Mouse (Mus musculus) G1E (cell line): ENCODE measurements at regions not wholly inside any gene's neighbourhood (a gene's known extent, or its start where the extent isn't known, plus 50 kb on each side); places are given as distances from the start of the nearest gene placed in this dataset.

Experiments used
- ATAC-seq: 2 replicates; pipeline ENCODE4 v1.8.0; 2016; ENCODE audit warnings: mild to moderate bottlenecking; ENCODE audit not compliant: insufficient number of reproducible peaks, poor library complexity, low FRiP score, severe bottlenecking; ENCODE audit errors: extremely low read depth
- DNase-seq: peaks from one replicate; pipeline ENCODE4 v3.0.0; 2012; ENCODE audit warnings: low spot score
- H3K27me3 ChIP-seq: 2 replicates; pipeline ENCODE4 v1.6.1; 2012; ENCODE audit warnings: mild to moderate bottlenecking, low read length, inconsistent platforms; ENCODE audit not compliant: insufficient read depth
- H3K36me3 ChIP-seq: replicated peaks from 2 replicates; pipeline ENCODE3; 2012; ENCODE audit warnings: mild to moderate bottlenecking, inconsistent platforms
- H3K4me1 ChIP-seq: 2 replicates; pipeline ENCODE4 v1.6.1; 2012; ENCODE audit warnings: low read depth, low read length, inconsistent platforms, mixed read lengths; ENCODE audit not compliant: insufficient read depth
- H3K4me3 ChIP-seq: 2 replicates; pipeline ENCODE4 v1.5.1; 2012; ENCODE audit warnings: low read depth, mild to moderate bottlenecking, inconsistent platforms, low read length, moderate library complexity, mixed read lengths
- H3K9me3 ChIP-seq: replicated peaks from 2 replicates; pipeline ENCODE4 v1.6.1; 2012; ENCODE audit warnings: inconsistent platforms
- CTCF ChIP-seq: IDR thresholded peaks from 2 replicates; pipeline ENCODE4 v1.5.1; 2012; ENCODE audit warnings: low read depth, low read length, inconsistent platforms, mixed read lengths
- GATA1 ChIP-seq: IDR thresholded peaks from 2 replicates; pipeline ENCODE4 v1.6.1; 2012; ENCODE audit warnings: borderline replicate concordance, low read length, inconsistent platforms, mixed read lengths
- GATA2 ChIP-seq: IDR thresholded peaks from 2 replicates; pipeline ENCODE4 v1.6.1; 2012; ENCODE audit warnings: low read depth, low read length, inconsistent platforms, borderline replicate concordance
- POLR2AphosphoS5 ChIP-seq: IDR thresholded peaks from 2 replicates; pipeline ENCODE4 v1.6.1; 2012; ENCODE audit warnings: low read depth, low read length, inconsistent platforms; ENCODE audit not compliant: insufficient replicate concordance
- TAL1 ChIP-seq: conservative IDR thresholded peaks from 2 replicates; pipeline ENCODE4 v1.6.1; 2012; ENCODE audit warnings: low read depth, low read length, inconsistent platforms, mixed read lengths

DNA sequence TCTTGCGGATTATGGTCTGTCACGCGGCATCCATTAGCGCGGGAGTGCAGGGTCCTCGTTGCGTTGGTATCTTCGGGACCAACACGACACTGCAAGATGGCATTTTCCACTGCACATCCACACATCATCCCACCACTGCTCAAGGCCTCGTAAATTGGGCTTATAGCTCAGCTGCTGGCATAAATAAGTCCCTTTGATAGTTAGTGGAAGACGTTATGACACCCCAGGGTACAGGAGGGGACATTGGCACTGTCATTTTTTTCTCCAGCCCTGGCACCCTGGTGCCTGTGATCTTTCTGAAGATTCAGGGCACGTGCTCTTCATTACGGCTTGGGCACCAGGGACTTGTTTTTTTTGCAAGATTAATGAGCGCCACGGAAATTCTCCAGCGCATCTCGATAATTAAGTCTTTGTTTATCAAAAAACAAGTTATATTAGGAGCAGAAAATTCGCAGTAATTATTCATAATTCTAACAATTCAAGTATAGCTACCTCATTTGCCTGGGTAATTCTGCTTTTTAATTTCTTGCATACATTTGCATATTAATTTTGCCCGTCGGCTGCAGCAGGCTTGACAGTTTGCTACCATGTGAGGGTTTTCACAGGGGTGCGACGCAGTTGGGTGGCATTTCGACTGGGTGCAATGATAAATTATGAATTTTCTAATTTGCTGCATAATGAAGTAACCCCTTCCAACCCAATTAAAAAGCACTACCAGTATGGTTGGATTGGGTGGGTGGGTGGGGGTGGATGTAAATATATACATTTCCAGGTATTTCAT, 119.1 kb downstream of the Vrk1 start:
- DNase-seq: no peak
- no peak overlapping the region for H3K4me3 ChIP-seq
- H3K36me3 ChIP-seq: no peaks in the 10 kb centered on the region
- ATAC-seq: no peak
- no peaks in the 10 kb centered on the region for H3K27me3 ChIP-seq
- H3K4me1 ChIP-seq: no peaks in the 10 kb centered on the region
- H3K9me3 ChIP-seq: peaks cover 74% of the 10 kb centered on the region
- TF ChIP-seq GATA2: no peak
- no peak for TF ChIP-seq GATA1
- no peak for TF ChIP-seq TAL1

DNA sequence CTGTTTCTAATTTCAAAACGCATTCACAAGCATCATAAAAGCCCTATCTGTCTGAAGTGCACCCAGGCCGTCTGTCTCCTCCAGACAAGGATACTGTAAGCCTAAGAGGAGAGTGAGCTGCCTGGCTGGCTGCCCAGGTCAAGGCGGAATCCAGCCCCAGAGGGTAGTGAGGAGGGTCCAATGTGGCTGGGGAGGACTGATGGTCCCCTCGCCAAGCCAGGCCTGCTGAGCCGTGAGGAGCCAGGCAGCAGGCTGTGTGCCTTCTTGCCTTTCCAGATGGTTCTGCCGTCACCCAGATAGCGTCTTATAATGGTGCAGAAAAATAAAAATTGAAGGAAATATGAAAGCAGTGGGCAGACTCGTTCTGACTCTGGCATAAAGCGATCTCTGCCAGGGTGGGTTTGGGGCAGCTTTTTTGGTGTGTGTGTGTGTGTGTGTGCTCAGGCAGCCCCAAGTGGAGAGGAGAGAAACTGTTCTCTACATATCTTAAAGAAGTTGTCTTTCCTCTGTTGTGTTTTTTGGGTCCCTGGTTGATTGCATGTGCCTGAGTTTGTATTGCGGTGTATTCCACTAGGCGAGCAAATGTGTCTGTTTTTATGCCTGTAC, 120.1 kb downstream of the Vrk1 start:
- Histone ChIP-seq H3K36me3 (no peaks in the 10 kb centered on the region), H3K4me3 (no peak overlapping the region), H3K9me3 (peaks cover 74% of the 10 kb centered on the region), H3K27me3 (no peaks in the 10 kb centered on the region), H3K4me1 (no peaks in the 10 kb centered on the region)
- no peak for TF ChIP-seq POLR2AphosphoS5
- no peak for TF ChIP-seq GATA1
- no peak for TF ChIP-seq GATA2
- TF ChIP-seq TAL1: no peak
- TF ChIP-seq CTCF: no peak
- DNase-seq: no peak
- no peak for ATAC-seq

DNA sequence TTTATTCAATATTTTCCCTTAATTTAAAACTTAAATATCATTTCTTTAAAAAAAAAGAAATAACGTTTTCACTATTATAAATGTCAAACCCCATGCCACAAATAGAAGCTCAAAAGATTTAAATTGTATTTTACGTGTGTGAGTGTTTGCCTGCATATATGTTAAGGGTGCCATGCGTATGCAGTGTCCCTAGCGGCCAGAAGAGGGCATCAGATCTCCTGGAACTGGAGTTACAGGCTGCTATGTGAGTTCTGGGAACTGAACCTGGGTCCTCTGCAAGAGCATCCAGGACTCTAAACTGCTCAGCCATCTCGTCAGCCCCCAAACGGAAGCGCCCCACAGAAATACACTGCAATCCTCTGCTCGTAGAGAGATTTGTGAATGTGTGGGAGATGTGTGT, 122.7 kb downstream of the Vrk1 start:
- DNase-seq (no peak), ATAC-seq (no peak)
- peaks cover 65% of the 10 kb centered on the region for H3K9me3 ChIP-seq
- no peaks in the 10 kb centered on the region for H3K36me3 ChIP-seq
- H3K27me3 ChIP-seq: no peaks in the 10 kb centered on the region
- H3K4me3 ChIP-seq: no peak overlapping the region
- no peak for TF ChIP-seq CTCF
- TF ChIP-seq TAL1: no peak
- TF ChIP-seq POLR2AphosphoS5: no peak
- TF ChIP-seq GATA1: no peak
- TF ChIP-seq GATA2: no peak
- H3K4me1 ChIP-seq: no peaks in the 10 kb centered on the region

DNA sequence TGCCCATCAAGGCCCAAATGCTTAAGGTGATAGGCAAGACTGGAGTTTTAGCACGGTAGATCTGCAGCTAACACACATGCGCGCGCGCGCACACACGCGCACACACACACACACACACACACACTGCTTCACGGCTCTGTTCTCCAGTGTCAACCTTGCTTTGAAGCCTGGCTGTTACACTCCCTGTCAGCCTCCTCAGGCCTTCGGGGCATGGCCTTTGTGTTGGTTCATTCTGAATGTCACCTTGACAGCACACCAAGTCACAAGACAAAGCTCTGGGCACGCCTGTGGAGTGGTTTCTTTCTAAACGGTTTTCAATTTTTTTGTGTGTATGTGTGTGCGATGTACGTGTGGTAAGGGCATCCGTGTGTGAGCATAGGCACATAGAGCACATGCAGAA, 128.4 kb downstream of the Vrk1 start:
- H3K27me3 ChIP-seq: no peaks in the 10 kb centered on the region
- no peaks in the 10 kb centered on the region for H3K4me1 ChIP-seq
- no peak overlapping the region for H3K4me3 ChIP-seq
- H3K36me3 ChIP-seq: no peaks in the 10 kb centered on the region
- H3K9me3 ChIP-seq: peaks cover 74% of the 10 kb centered on the region
- TF ChIP-seq GATA2 (no peak), POLR2AphosphoS5 (no peak), TAL1 (no peak), GATA1 (no peak), CTCF (no peak)
- no peak for DNase-seq
- no peak for ATAC-seq

DNA sequence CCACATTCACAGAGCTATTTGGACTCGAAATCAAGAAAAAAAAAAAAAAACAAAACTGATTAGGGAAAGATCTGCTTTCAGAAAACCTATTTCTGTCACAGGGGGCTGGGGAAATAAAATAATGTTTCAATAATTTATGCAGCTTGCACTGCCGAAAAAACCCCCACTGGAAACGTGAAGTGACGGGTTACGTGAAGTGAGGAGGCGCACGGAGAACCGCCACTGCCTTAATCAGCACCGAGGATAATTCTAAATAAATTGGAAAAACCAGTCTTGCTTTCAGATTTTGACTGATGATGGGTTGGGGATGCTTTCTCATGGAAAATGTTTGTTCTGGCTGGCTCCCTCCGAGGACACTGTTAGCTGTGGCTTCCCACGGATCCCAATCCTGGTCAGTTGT, 129.5 kb downstream of the Vrk1 start:
- Histone ChIP-seq H3K4me3 (no peak overlapping the region), H3K4me1 (no peaks in the 10 kb centered on the region), H3K9me3 (peaks cover 73% of the 10 kb centered on the region), H3K27me3 (no peaks in the 10 kb centered on the region), H3K36me3 (no peaks in the 10 kb centered on the region)
- ATAC-seq (no peak), DNase-seq (no peak)
- no peak for TF ChIP-seq CTCF
- TF ChIP-seq TAL1: no peak
- no peak for TF ChIP-seq GATA2
- no peak for TF ChIP-seq POLR2AphosphoS5
- no peak for TF ChIP-seq GATA1

DNA sequence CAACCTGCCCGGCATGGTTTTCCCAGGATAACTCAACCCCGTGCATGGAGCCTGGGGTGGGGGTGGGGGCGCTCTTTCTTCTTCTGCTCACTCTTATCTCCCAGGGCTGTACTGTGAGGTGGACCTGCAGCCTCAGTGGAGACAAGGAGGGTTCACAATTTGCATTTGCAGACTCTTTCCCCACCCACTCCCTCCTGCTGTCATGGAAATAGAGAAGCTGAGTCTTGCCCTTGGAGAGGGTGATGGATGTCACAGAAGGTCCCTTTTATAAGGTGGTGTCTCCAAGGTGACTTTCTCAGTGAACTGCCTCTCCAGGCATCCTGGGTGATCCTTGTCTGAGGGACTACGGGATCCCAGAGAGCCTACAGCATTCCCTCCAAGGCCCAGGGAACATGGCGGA, 129.9 kb downstream of the Vrk1 start:
- peaks cover 73% of the 10 kb centered on the region for H3K9me3 ChIP-seq
- no peak for DNase-seq
- H3K36me3 ChIP-seq: no peaks in the 10 kb centered on the region
- H3K27me3 ChIP-seq: no peaks in the 10 kb centered on the region
- H3K4me1 ChIP-seq: no peaks in the 10 kb centered on the region
- TF ChIP-seq POLR2AphosphoS5 (no peak), CTCF (no peak), GATA1 (no peak), TAL1 (no peak), GATA2 (no peak)
- ATAC-seq: no peak
- H3K4me3 ChIP-seq: no peak overlapping the region

DNA sequence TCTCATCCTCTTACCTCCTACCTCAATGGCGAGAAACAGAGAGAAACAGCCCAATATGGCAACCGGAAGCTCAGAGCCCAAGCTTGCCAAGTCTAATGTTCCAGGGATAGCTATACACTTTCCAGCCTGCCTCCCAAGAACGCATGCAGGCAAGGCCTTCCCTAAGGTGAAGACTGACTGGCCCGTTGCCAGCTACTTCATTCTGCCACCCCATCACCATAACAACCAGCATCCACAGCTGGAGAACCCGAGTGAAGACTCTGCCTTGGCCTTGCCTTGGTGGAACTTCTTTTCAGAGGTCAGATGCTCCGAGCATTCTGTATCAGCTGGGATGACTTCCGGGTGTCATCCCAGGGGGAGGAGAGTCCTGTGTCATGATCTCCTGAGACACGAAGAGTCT, 130.6 kb downstream of the Vrk1 start:
- DNase-seq (no peak), ATAC-seq (no peak)
- H3K27me3 ChIP-seq: no peaks in the 10 kb centered on the region
- no peaks in the 10 kb centered on the region for H3K4me1 ChIP-seq
- peaks cover 80% of the 10 kb centered on the region for H3K9me3 ChIP-seq
- H3K36me3 ChIP-seq: no peaks in the 10 kb centered on the region
- H3K4me3 ChIP-seq: no peak overlapping the region
- no peak for TF ChIP-seq POLR2AphosphoS5
- TF ChIP-seq GATA2: no peak
- no peak for TF ChIP-seq CTCF
- no peak for TF ChIP-seq GATA1
- TF ChIP-seq TAL1: no peak
